Mouse (Mus musculus) lung, embryonic 15.5 days (tissue): ENCODE measurements around the gene Gm48552. TPM values are rescaled to one million over a fixed set of nuclear protein-coding genes. Genes with fewer than 3 reads are reported as not detected.

ENCODE experiments used
- ATAC-seq: fragments of 200-750 bp; cut with Nextera tagmentation; 2 replicates; pipeline ENCODE4 v1.8.0; 2017; ENCODE audit warnings: moderate number of reproducible peaks, borderline replicate concordance; ENCODE audit not compliant: low FRiP score, low TSS enrichment; ENCODE audit errors: extremely low read depth
- H3K27ac ChIP-seq: fragments of 300-500 bp; sonication (generic); 2 replicates; pipeline ENCODE4 v1.5.1; 2015; ENCODE audit warnings: moderate library complexity, mild to moderate bottlenecking, inconsistent platforms
- H3K27me3 ChIP-seq: fragments of 300-500 bp; sonication (generic); 2 replicates; pipeline ENCODE4 v1.6.1; 2015; ENCODE audit warnings: inconsistent platforms
- H3K36me3 ChIP-seq: fragments of 300-500 bp; sonication (generic); 2 replicates; pipeline ENCODE4 v1.6.1; 2015; ENCODE audit warnings: inconsistent platforms
- H3K4me1 ChIP-seq: fragments of 300-500 bp; sonication (generic); 2 replicates; pipeline ENCODE4 v1.6.1; 2015; ENCODE audit warnings: inconsistent platforms
- H3K4me2 ChIP-seq: fragments of 300-500 bp; sonication (generic); 2 replicates; pipeline ENCODE4 v1.6.1; 2015; ENCODE audit warnings: inconsistent platforms, mild to moderate bottlenecking, moderate library complexity
- H3K4me3 ChIP-seq: fragments of 300-500 bp; sonication (generic); 2 replicates; pipeline ENCODE4 v1.5.1; 2015; ENCODE audit warnings: mild to moderate bottlenecking, inconsistent platforms
- H3K9ac ChIP-seq: fragments of 300-500 bp; sonication (generic); 2 replicates; pipeline ENCODE4 v1.6.1; 2015; ENCODE audit warnings: inconsistent platforms
- H3K9me3 ChIP-seq: fragments of 300-500 bp; sonication (generic); 2 replicates; pipeline ENCODE4 v1.6.1; 2016; ENCODE audit warnings: inconsistent platforms
- WGBS: fragments of 180-500 bp; shearing (Covaris S2); methylation state at CpG from one replicate; pipeline ENCODE4 v1.1.7; 2015; 5-methylcytosine and 5-hydroxymethylcytosine counted together
- polyA plus RNA-seq: library from polyadenylated mRNA; unstranded; fragments of >200 nt; fragmentation: Nextera tagmentation; extraction: Ambion mirVana; gene quantifications from 2 replicates; pipeline ENCODE4 v1.2.1, GENCODE M21; 2015

The Gm48552 gene
- polyA plus RNA-seq, 1 experiment from 2014 or later, result 2.3 TPM

- H3K9me3 ChIP-seq, result no peaks in the 10 kb centered on the region
- 69% methylated on average over 10 of the region's 10 CpGs for WGBS
Measured at GRCm38 (mm10) chr10:81403511-81403910, 14.7 kb downstream of the Gm48552 start.

GRCm38 (mm10) chr10:81404082-81404481, 15.3 kb downstream of the Gm48552 start:
- Histone ChIP-seq H3K27me3 (no peaks in the 10 kb centered on the region), H3K27ac (no peak overlapping the region), H3K4me2 (no peak overlapping the region), H3K9me3 (no peaks in the 10 kb centered on the region), H3K4me3 (no peak overlapping the region), H3K4me1 (peaks cover 59% of the 10 kb centered on the region), H3K36me3 (peaks cover 53% of the 10 kb centered on the region), H3K9ac (no peak overlapping the region)
- WGBS, result 41% methylated on average over 9 of the region's 9 CpGs
- no peak for ATAC-seq

More at GRCm38 (mm10) chr10:81403511-81403910, 14.7 kb downstream of the Gm48552 start:
- Histone ChIP-seq H3K27ac (peak overlapping the region; percentile 87), H3K36me3 (peaks cover 53% of the 10 kb centered on the region), H3K4me2 (no peak overlapping the region), H3K4me3 (no peak overlapping the region), H3K27me3 (no peaks in the 10 kb centered on the region), H3K9ac (no peak overlapping the region), H3K4me1 (peaks cover 54% of the 10 kb centered on the region)
- no peak for ATAC-seq

- H3K4me3 ChIP-seq, result no peak overlapping the region
- WGBS, result 61% methylated on average over 18 of the region's 18 CpGs
- no peak overlapping the region for H3K9ac ChIP-seq
- no peak overlapping the region for H3K4me2 ChIP-seq
- H3K4me1 ChIP-seq, result peaks cover 65% of the 10 kb centered on the region
- H3K36me3 ChIP-seq, result peaks cover 46% of the 10 kb centered on the region
- peak overlapping the region; percentile 20; the same call in 1 of the 2 replicates for H3K27ac ChIP-seq
- no peaks in the 10 kb centered on the region for H3K27me3 ChIP-seq
- no peaks in the 10 kb centered on the region for H3K9me3 ChIP-seq
- ATAC-seq, result no peak
Measured at GRCm38 (mm10) chr10:81404720-81405119, 15.9 kb downstream of the Gm48552 start.

GRCm38 (mm10) chr10:81405588-81406201, 16.9 kb downstream of the Gm48552 start:
- Histone ChIP-seq H3K9ac (no peak overlapping the region), H3K9me3 (no peaks in the 10 kb centered on the region), H3K36me3 (peaks cover 37% of the 10 kb centered on the region), H3K27me3 (no peaks in the 10 kb centered on the region), H3K4me2 (no peak overlapping the region), H3K27ac (0 out of 2 replicates have a peak overlapping the region, but pooled peaks have one; percentile 25), H3K4me1 (peaks cover 75% of the 10 kb centered on the region), H3K4me3 (no peak overlapping the region)
- 50% methylated on average over 13 of the region's 13 CpGs for WGBS
- ATAC-seq, result no peak

- H3K4me1 ChIP-seq, result peaks cover 76% of the 10 kb centered on the region
- peak overlapping the region; percentile 37; the same call in 1 of the 2 replicates for H3K27ac ChIP-seq
- H3K27me3 ChIP-seq, result no peaks in the 10 kb centered on the region
- H3K4me2 ChIP-seq, result peak overlapping the region; percentile 43
- 44% methylated on average over 24 of the region's 24 CpGs for WGBS
- peak overlapping the region; percentile 31 for H3K4me3 ChIP-seq
- H3K36me3 ChIP-seq, result peaks cover 36% of the 10 kb centered on the region
- peak overlapping the region; percentile 25; the same call in 1 of the 2 replicates for H3K9ac ChIP-seq
- no peak for ATAC-seq
- H3K9me3 ChIP-seq, result no peaks in the 10 kb centered on the region
Measured at GRCm38 (mm10) chr10:81406504-81407440, 18.0 kb downstream of the Gm48552 start.

GRCm38 (mm10) chr10:81407539-81408423, 19.0 kb downstream of the Gm48552 start:
- Histone ChIP-seq H3K27me3 (no peaks in the 10 kb centered on the region), H3K4me3 (peak overlapping the region; percentile 31), H3K9ac (no peak overlapping the region; the same call in 1 of the 2 replicates), H3K9me3 (no peaks in the 10 kb centered on the region), H3K36me3 (peaks cover 36% of the 10 kb centered on the region), H3K4me2 (peak overlapping the region; percentile 43), H3K4me1 (peaks cover 76% of the 10 kb centered on the region), H3K27ac (peak overlapping the region; percentile 98)
- 26% methylated on average over 31 of the region's 31 CpGs for WGBS
- no peak for ATAC-seq

- no peak overlapping the region for H3K9ac ChIP-seq
- H3K4me2 ChIP-seq, result no peak overlapping the region
- 58% methylated on average over 13 of the region's 13 CpGs for WGBS
- no peak for ATAC-seq
- peaks cover 76% of the 10 kb centered on the region for H3K4me1 ChIP-seq
- H3K27ac ChIP-seq, result peak overlapping the region; percentile 98
- H3K9me3 ChIP-seq, result no peaks in the 10 kb centered on the region
- no peaks in the 10 kb centered on the region for H3K27me3 ChIP-seq
- H3K4me3 ChIP-seq, result no peak overlapping the region
- H3K36me3 ChIP-seq, result peaks cover 36% of the 10 kb centered on the region
Measured at GRCm38 (mm10) chr10:81408424-81408729, 19.6 kb downstream of the Gm48552 start.

GRCm38 (mm10) chr10:81408871-81409291, 20.1 kb downstream of the Gm48552 start:
- WGBS, result 29% methylated on average over 9 of the region's 9 CpGs
- ATAC-seq, result peak; percentile 49
- Histone ChIP-seq H3K9ac (no peak overlapping the region), H3K27me3 (no peaks in the 10 kb centered on the region), H3K4me3 (no peak overlapping the region), H3K36me3 (peaks cover 35% of the 10 kb centered on the region), H3K9me3 (no peaks in the 10 kb centered on the region), H3K4me1 (peaks cover 78% of the 10 kb centered on the region), H3K27ac (peak overlapping the region; percentile 98), H3K4me2 (peak overlapping the region; percentile 46; the same call in 1 of the 2 replicates)

GRCm38 (mm10) chr10:81409330-81409729, 20.5 kb downstream of the Gm48552 start:
- Histone ChIP-seq H3K9ac (0 out of 2 replicates have a peak overlapping the region, but pooled peaks have one; percentile 19), H3K4me2 (peak overlapping the region; percentile 46), H3K4me1 (peaks cover 83% of the 10 kb centered on the region), H3K9me3 (no peaks in the 10 kb centered on the region), H3K27me3 (no peaks in the 10 kb centered on the region), H3K27ac (peak overlapping the region; percentile 98), H3K36me3 (peaks cover 32% of the 10 kb centered on the region), H3K4me3 (peak overlapping the region; percentile 24)
- 37% methylated on average over 8 of the region's 8 CpGs for WGBS
- no peak for ATAC-seq

GRCm38 (mm10) chr10:81410350-81410749, 21.5 kb downstream of the Gm48552 start:
- 0 out of 2 replicates have a peak overlapping the region, but pooled peaks have one; percentile 1 for H3K9ac ChIP-seq

GRCm38 (mm10) chr10:81410981-81411380, 22.2 kb downstream of the Gm48552 start:
- H3K4me2 ChIP-seq, result peak overlapping the region; percentile 46
- peaks cover 93% of the 10 kb centered on the region for H3K4me1 ChIP-seq
- H3K27ac ChIP-seq, result peak overlapping the region; percentile 98
- H3K4me3 ChIP-seq, result peak overlapping the region; percentile 24; the same call in 1 of the 2 replicates
- ATAC-seq, result no peak
- H3K27me3 ChIP-seq, result no peaks in the 10 kb centered on the region
- H3K36me3 ChIP-seq, result peaks cover 20% of the 10 kb centered on the region
- WGBS, result 55% methylated on average over 9 of the region's 9 CpGs
- H3K9me3 ChIP-seq, result no peaks in the 10 kb centered on the region
- H3K9ac ChIP-seq, result 0 out of 2 replicates have a peak overlapping the region, but pooled peaks have one; percentile 1

More at GRCm38 (mm10) chr10:81410350-81410749, 21.5 kb downstream of the Gm48552 start:
- WGBS, result 53% methylated on average over 4 of the region's 4 CpGs
- H3K4me2 ChIP-seq, result peak overlapping the region; percentile 46
- H3K4me1 ChIP-seq, result peaks cover 87% of the 10 kb centered on the region
- peaks cover 26% of the 10 kb centered on the region for H3K36me3 ChIP-seq
- H3K9me3 ChIP-seq, result no peaks in the 10 kb centered on the region
- H3K27ac ChIP-seq, result peak overlapping the region; percentile 98
- H3K27me3 ChIP-seq, result no peaks in the 10 kb centered on the region
- no peak for ATAC-seq
- peak overlapping the region; percentile 24 for H3K4me3 ChIP-seq
